Mouse (Mus musculus): ENCODE data around the gene Tcf20.

DNA sequence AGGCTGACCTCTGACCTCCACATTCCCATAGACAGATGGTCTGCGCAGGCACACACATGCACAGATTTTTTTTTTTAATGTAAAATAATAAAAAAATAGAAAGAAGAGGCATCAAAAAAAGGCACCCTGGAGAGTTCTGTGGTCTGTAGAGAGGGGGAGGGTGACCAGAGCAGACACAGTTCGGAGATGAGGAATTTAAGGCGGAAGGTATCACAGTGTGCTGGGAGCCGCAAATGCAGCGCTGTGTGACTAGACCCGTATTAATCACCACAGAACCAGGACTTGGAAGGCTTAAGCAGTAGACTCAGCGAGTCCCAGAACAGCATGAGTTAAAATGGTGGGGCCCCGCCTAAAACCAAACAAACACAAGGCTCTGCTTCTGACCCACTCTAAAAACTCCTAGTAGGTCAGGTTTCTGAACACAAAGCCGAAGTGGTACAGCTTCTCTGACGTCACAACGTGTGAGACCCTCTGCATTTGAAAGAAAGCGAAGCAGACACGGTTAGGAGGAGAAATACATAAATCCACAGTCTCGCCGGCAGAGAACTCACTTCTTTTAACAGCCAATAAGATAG, 19.8 kb upstream of the Tcf20 start:
- TF ChIP-seq MAX (IDR thresholded peaks at IDR 0.05; ENCODE audit: low read length) (no peak), POLR2A (IDR thresholded peaks at IDR 0.05; ENCODE audit: low read depth, low read length) (no peak), RAD21 (IDR thresholded peaks at IDR 0.05; ENCODE audit: low read depth, low read length) (no peak), EP300 (IDR thresholded peaks at IDR 0.05; ENCODE audit: low read length) (no peak), USF1 (IDR thresholded peaks at IDR 0.05; ENCODE audit: low read depth, low read length) (no peak), KAT2A (IDR thresholded peaks at IDR 0.05; ENCODE audit: insufficient replicate concordance, low read length) (no peak)

All from CH12.LX (cell line).